Mouse (Mus musculus) liver, embryonic 18 days (tissue): Measurements from ENCODE around the gene Myo1g. TPM values are rescaled to one million over a fixed set of nuclear protein-coding genes. Genes with fewer than 3 reads are reported as not detected.

Experiments used
- polyA plus RNA-seq: library from polyadenylated mRNA; depleted of rRNA; stranded (reverse); fragments of >200 nt; gene quantifications from 2 replicates; pipeline ENCODE4 v1.2.3, GENCODE M21; 2012; rRNA removed

The Myo1g gene
- polyA plus RNA-seq, result 11.2 and 15.7 TPM in 2 replicates

DNA sequence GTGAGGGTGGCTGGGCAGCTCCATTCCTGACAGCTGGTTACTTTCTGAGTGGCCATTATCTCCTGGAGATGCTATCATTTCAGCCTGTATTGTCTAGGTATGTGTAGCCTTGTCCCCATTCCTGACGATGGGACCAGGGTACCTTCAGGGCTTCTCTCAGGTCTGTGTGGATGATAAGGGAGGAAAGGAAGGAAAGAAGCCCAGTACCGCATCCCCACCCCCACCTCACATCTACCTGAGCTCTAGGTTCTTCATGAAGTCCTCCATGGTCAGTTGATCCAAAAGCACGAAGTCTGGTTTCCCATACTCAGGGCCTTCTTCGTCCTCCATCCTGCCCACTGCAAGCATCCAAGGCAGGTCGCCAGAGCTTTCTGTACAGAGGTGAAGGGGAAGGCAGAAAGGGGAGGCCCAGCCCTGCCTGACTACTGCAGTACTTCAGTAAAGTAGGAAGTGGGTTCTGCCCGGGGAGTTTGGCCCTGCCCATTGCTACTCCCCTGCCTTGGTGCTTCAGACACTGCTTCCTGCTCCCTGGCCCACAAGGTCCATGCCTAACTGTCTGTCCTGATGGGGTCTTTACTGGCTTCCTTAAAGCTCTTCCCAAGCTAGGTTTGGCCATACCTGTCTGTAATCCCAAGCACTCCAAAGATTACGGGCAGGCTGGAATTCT is at the start of gene Myo1g:
Gene Myo1g (minus strand): TSS at position 459 of the 667 bp plus-strand sequence.

DNA sequence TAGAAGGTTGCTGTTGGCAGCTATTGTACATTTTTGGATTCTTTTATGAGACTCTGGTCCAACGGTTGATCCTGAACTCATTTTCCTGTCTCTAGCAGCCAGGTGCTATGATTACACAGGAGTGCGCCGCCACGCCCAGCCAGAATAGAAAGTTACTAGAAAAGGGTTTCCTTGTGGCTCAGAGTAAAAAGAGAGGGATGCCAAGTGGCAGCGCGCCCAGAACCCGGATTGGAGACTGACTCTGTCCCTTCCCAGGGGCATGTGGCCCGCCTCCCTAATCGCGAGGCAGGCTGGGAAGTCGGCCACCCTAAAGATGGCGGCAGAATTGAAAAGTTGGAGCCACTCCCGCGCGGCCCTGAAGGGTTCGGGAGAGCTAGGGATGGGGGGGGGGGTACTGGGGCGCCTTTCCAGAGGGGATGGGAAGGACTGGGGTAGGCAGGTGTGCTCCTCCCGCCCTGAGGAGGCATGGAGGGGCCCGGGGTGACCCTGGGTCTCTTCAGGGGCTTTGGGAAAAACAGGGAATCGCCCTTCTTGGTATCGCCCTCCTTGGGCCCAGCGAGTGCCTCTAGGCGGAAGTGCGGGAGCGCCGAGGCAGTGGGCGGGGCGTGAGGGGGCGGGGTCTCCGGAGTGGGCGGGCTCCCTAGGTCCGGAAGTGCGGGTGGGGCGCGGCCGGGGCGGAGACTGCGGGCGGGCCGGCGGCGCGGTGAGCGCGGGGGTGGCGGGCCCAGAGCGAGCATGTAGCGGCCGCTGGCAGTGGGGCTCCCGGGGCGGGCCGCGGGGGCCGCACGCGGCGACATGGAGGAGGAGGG is 25.6 kb upstream of the Myo1g start, which contains the start of gene Ccm2:
Gene Ccm2 (plus strand): TSS at position 683 of the 809 bp plus-strand sequence.

DNA sequence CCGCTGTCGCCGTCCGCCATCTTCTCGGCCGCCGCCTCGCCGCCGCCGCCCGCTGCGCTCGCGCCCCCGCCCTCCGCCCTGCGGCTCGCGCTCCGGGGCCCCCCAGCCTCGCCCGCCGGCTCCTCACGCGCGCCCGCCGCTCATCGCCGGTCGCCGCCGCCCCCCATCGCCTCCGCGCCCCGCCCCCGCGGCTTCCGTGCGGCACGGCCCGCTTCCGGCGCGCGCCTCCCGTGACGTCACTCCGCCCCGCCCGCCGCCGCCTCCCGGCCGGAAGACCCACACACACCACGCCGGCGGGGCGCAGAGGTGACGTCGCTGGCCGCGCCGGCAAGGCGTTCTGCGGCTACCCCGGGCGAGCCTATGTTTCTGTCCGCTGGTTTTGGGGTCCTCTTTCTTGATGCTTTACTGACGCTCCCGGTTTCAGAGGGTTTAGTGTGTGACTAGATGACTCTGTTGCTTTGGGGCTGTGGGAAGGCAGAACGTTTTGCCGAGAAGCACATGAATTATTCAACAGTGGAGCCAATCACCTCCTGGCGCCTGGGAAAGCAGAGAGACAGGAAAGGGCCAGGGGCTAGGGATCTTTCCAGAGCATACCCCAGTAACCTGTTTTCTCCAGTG is 44.8 kb downstream of the Myo1g start, which contains the start of gene Purb:
Gene Purb (minus strand): TSS at position 51 of the 618 bp plus-strand sequence.

Other genes with a start within 250 kb of the Myo1g start
- gene Tmed4, start 246.1 kb downstream of the Myo1g start, polyA plus RNA-seq, result 63.3 and 69.6 TPM in 2 replicates
- gene Ogdh, start 229.3 kb downstream of the Myo1g start, polyA plus RNA-seq, result 28.2 and 33.8 TPM in 2 replicates
- 3.6 and 4.6 TPM in 2 replicates for gene Zmiz2, start 131.9 kb downstream of the Myo1g start, polyA plus RNA-seq
- gene Ppia, start 105.5 kb downstream of the Myo1g start, polyA plus RNA-seq, result 1,736 and 1,766 TPM in 2 replicates
- gene H2afv, start 76.5 kb downstream of the Myo1g start, polyA plus RNA-seq, result 57.5 and 58.3 TPM in 2 replicates
- gene Purb, start 45.0 kb downstream of the Myo1g start, polyA plus RNA-seq, result 4.2 and 4.3 TPM in 2 replicates
- gene Ccm2, start 25.9 kb upstream of the Myo1g start, polyA plus RNA-seq, result 30.0 and 31.7 TPM in 2 replicates
- gene Nacad, start 85.1 kb upstream of the Myo1g start, polyA plus RNA-seq, result 0.67 and 0.74 TPM in 2 replicates
- 37.3 and 45.5 TPM in 2 replicates for gene Tbrg4, start 105.1 kb upstream of the Myo1g start, polyA plus RNA-seq
- gene Wap, start 117.7 kb upstream of the Myo1g start, polyA plus RNA-seq, result not detected in 2 replicates
- 0.08 and 0.23 TPM in 2 replicates for gene Ramp3, start 137.6 kb upstream of the Myo1g start, polyA plus RNA-seq